Mouse (Mus musculus) left cerebral cortex, adult 18-20 months (tissue): Measurements from ENCODE around the gene Sipa1l1. TPM values are rescaled to one million over a fixed set of nuclear protein-coding genes. Genes with fewer than 3 reads are reported as not detected.

Experiments
- DNase-seq, 2 experiments: peaks; one replicate each; pipeline ENCODE4 v3.0.0; 2021 to 2022; ENCODE audit warnings: low spot score in 2 of 2, mixed read lengths in 1 of 2
- total RNA-seq, 2 experiments: library from RNA; stranded (reverse); gene quantifications; 2 replicates each; pipeline ENCODE4 v1.2.3; 2021

Sipa1l1 gene
- total RNA-seq, 2 experiments from 2014 or later, result 288 to 302 TPM

- no peak for DNase-seq
Observed at GRCm38 (mm10) chr12:82208046-82208445, 38.9 kb downstream of the Sipa1l1 start.

- DNase-seq, result no peak
Observed at GRCm38 (mm10) chr12:82208611-82209010, 39.5 kb downstream of the Sipa1l1 start.

DNA sequence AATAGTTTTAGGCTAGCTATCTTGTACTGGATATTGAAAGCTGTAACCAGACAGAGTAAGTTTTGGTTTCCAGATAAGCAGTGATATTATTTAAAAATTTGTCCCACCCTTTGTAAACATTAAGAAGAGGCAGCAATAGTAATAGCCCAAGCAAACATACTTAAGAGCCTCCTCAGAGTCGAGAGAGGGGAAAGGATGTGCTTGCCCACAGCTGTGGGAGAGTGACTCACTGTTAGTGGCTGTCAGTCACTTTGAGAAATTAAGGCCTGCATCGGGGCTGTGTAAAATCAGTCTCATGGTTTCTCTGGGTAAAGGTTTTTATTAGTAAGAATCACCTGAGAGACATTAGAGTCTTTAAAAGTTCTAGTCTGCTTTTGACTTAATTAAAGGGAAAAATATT lies 40.6 kb downstream of the Sipa1l1 start:
- DNase-seq, result no peak

- no peak for DNase-seq
Observed at GRCm38 (mm10) chr12:82213056-82213455, 43.9 kb downstream of the Sipa1l1 start.

DNA sequence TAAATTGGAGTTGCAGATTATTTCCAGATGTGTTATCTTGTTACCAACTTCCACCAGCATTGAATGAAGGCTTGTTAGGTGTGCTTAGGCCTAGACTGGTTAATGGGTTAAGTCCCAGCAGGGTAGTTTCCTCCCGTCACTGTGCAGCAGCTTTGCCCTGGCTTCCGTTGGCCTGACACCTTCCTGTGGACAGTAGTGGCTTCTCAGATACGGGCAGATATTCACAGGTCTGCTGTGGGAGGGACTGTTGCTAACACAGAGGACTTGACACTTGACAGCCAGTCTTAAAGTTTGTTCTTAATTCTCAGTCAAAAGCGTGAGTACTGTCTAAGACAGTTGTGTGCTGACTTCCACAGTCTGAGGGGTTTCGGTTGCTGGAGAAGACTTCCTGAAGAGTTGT lies 45.8 kb downstream of the Sipa1l1 start:
- no peak for DNase-seq

DNA sequence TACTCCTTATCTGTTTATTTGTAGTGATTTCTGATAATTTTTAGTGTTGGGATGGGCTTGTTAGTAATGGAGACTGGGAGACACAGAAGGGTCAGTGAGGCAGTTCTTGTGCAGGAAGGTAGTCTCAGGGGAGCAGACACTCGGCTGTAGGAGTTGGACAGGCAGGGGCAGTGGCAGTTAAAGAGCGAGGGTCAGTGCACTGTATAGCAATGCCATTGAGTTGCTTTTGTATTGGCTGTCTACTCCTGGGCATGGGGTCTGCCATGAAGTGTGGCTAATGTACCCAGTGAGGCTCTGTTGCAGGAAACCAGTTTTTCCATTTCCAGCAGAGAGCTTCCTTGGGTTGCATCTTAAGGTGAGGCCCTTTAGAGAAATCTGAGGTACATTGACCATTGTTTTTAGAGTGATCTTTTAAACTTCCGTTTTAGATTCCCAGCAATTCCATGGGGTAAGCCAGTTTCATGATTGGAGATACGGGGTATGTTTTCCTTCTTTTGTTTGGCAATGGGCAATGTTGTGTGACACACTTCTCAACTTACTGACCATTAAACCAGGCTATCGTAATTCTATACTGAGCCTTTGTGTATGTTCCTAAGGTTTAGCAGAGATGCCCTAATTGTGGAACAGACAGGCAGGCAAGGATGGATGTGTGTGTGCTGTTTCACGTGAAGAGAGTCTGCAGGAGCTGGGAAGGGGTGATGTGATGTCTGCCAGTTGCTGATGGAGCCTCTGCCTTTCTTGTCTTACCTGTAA lies 47.9 kb downstream of the Sipa1l1 start:
- DNase-seq, result no peak

DNA sequence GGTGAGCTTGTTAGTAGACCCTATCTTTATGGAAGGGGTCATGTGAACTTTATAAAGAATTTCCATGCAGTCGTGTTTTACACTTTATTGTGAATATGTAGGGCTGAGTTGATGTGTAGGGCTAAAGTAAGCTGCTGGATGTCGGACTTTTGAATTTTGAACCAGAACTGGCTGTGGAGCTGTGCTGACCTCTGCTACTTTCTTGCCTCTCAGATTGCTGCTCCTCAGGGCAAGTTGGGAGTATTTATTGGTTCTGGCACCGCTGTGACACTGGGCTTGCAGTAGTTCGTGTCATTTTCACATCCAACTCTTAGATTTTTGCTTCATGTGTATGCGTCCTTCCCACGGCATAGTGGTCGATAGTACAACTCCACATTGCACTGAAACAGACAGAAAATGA lies 49.1 kb downstream of the Sipa1l1 start:
- DNase-seq, result no peak

DNA sequence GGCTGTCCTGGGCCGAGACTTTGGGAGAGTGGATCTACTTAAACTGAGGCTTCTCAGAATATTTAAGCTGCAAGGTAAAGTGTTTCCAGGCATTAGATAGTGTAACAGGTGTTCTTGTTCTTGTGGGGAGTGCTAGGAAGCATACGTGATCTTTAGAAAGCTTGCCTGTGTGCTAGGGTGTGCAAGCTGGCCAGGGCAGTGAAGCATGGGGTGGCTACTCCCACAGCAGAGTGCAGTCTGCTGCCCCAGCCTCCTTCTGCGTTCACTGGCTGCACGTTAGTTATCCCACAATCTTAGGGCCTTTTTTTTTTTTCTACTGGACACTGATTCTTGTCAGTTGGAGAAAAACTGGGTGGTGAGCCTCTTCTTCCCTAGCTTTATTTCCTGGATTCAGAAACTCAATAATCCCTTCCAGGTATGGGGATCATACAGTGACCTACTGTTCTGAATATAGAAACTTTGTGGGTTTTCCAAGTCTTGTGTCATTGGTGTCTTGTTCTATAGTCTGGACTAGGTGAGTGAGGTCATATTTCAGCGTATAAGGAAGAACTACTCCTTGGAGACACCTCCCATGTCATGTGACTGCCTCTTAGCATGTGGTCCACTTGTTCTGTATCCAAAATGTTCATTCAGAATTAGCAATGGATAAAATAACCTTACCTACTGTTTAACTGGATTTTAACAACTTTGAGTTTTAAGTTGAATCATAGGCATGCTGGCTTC lies 51.4 kb downstream of the Sipa1l1 start:
- no peak for DNase-seq

DNA sequence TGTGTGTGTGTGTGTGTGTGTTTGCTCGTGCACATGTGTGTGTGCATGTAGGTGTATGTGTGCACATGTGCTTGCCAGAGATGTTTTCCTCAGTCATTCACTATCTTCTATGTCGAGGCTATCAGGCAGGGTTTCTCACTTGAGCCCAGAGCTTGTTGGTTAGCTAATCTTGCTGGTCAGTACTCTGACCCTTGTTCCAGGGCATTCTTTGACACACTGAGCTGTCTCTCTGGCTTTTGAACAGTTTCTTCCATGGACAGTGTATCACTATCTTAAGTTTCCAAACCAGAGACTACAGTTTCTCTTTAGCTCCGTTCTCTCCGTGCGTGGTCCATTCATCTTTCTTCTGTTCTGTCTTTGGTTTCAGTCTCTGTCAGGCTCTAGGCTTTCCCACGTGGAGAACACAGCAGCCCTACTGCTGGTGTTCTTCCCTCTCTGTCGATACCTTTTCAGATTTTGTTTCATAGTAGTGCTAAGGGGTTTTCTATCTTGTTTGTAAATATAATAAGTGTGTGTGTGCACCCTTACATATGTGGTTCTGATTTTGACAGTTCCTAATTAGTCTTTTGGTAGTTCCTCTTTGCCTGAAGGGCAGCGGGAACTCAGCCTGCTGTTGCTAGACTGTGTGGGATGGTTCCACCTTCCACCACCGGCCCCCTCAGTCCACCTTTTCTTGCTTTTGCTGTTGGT lies 54.2 kb downstream of the Sipa1l1 start:
- DNase-seq, result no peak

DNA sequence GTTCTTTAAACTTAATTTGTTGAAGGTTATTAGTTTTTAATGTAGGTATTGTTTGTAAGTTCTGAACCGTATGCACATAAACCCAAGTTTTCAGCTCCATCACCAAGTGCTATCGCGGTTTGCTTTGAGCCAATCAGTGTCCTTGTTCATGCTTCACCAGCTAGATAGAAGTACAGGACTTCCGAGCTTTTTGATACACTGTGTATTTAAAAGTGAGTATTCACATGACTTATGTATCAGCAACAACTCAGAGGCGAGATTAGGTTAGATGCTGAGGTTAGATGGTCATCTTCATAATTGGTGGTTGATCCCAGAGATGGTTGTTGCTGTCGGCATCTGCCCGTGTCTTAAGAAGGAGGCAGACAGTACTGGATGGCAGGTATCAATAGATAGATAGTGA lies 55.7 kb downstream of the Sipa1l1 start:
- DNase-seq, result no peak

GRCm38 (mm10) chr12:82225278-82225677 lies 56.2 kb downstream of the Sipa1l1 start:
- DNase-seq, result no peak

GRCm38 (mm10) chr12:82225751-82226228 lies 56.7 kb downstream of the Sipa1l1 start:
- DNase-seq, result no peak

DNA sequence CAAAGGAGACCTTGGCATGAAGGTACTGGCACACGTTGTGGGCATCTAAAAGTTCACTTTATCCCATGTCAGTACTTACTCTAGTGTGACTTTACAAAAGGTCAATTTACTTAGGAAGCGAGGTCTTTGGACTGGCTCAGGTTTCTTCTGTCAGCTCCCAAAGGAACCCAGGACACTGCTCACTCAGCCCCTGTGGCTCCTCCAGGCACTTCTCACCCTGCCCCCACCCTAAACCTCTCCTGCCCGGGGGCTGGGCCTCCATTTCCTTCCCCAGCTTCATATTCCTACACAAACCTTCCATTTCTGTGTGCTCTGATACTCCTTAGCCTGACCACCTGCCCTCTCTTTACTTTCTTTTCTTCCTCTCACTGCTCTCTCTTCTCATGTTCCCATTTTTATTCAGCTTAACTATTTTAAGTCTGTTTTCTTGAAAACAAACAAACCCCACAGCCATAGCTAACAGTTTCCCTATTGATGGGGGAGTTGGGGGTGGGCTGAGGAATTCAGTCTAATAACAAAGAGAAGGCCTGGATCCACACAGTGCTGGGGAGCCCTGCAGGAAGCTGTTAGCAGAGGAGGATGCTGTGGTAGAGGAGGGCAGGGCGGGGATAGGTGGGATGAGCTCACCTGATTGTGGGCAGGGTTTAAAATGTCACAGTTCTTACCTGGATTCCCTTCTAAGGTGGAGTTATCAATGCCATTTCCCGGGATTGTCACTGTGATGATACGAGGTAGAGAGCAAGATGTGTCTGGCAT lies 57.4 kb downstream of the Sipa1l1 start:
- DNase-seq, result no peak

GRCm38 (mm10) chr12:82230127-82230526 lies 61.0 kb downstream of the Sipa1l1 start:
- no peak for DNase-seq

- DNase-seq, result peak; percentile 74 to 86
Observed at GRCm38 (mm10) chr12:82231191-82231590, 62.1 kb downstream of the Sipa1l1 start.

DNA sequence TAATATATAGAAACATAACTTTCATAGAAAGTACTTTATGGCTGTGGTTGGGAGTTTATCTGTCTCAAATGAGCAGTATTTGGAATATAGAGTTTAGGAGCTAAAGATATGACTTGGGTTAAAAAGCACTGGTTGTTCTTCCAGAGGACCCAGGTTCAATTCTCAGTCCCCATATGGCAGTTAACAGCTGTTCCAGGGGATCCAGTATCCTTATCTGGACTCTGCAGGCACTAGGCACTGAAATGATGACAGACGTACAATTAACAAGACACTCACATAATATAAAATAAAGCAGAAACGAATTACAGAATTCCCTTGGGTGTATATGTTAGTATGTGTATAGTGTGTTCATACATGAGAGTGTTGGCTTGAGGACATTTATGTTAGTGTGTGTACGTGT lies 64.1 kb downstream of the Sipa1l1 start:
- DNase-seq, result no peak

DNA sequence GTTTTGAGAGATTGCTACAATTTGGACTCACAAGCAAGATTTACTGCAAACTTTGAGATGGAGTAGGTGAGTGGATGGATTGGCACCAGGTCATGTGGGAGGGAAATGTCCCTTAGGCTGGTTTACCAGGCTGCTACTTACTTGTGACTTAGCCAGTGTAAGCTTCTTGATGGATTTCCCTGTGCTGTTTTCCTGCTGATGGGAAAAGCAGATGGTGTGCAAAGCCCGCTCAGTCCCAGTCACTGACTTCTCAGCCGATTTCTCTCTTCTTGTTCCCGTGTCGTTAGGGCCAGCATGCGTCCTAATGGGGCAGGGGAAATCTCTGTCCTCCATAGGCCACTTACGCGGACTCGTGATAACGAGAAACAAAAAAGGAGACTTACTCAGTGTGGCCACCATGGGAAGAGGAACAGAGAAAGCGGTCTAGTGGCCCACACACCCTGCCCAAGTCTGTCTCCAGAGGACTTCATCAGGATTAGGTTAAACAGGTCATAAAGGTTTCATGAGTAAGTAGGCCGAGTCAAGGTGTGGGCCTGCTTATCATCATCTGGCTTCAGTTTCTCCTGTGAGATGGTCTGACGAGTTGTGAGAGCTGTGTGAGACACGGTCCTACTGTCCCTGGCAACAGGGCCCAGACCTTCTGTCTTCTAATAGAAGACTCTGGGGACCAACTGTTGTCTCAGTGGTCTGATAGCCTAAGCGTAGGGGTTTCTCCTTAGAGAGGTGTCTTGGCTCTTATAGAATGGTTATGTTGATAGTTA lies 65.5 kb downstream of the Sipa1l1 start:
- DNase-seq, result no peak

GRCm38 (mm10) chr12:82237095-82237494 lies 68.0 kb downstream of the Sipa1l1 start:
- DNase-seq, result no peak

- DNase-seq, result no peak
Observed at GRCm38 (mm10) chr12:82237946-82238345, 68.8 kb downstream of the Sipa1l1 start.

DNA sequence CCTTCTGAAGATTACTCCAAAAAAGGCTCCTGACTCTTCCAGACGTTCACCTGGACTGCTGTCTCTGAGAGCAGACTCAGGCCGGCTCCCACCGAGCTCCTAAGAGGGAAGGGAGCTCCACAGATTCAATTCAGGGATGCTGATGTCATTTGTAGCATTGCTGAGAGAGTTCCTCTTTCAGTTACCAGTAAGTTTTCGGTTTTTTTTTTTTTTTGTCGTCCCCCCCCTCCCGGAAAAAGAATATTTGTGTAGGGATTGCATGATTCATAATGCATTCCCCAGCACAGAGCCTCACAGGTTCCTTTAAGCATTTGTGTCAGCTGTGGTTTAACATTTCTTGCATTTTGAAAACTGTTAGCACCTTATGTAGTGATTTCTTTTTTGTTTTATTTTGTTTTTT lies 71.6 kb downstream of the Sipa1l1 start:
- no peak for DNase-seq

DNA sequence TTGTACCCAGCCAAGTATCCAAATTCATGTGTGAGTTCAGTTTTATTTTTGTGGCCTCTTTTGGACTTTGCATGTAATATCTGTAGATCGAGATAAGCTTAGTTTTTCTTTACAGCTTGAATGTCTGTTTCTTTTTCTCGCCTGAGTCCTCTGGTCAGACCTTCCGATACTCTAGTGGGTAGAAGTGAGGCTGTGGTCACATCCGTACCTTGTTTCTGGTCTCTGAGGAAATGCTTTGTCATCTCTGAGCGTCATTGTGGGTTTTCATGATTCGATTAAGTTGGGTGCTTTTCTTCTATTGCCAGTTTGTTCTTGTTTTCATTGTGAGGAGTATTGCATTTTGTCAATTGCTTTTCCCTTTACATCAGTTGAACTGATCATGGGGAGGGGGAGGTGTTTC lies 76.1 kb downstream of the Sipa1l1 start:
- DNase-seq, result no peak
